Mouse (Mus musculus) heart, postnatal 14 days (tissue): ENCODE data around the gene Ovol3. TPM values are rescaled to one million over a fixed set of nuclear protein-coding genes. Genes with fewer than 3 reads are reported as not detected.
"Not testable (repeated sequence)": the region's sequence is repeated elsewhere in the genome, so short reads cannot be mapped to it uniquely, and the experiment has no call there.

Experiments used
- DNase-seq, 2 experiments: peaks; one replicate each; pipeline ENCODE4 v3.0.0; 2021 to 2022
- intact Hi-C: fragments of 180-260 bp; cut with DNase I; formaldehyde crosslinking; loops from one replicate; pipeline ENCODE4 v1.15.1; 2025
- long read RNA-seq, 2 experiments: library from polyadenylated mRNA; stranded (forward); transcript quantifications; one replicate each; pipeline ENCODE4 v2.0.0; 2021
- total RNA-seq, 2 experiments: library from RNA; stranded (reverse); gene quantifications; 2 replicates each; pipeline ENCODE4 v1.2.3; 2021

Gene Ovol3
- total RNA-seq: not detected
- long read RNA-seq, experiment 1: 0 reads
- long read RNA-seq, experiment 2: 0 reads

GRCm38 (mm10) chr7:30235625-30236024 lies at the start of gene Ovol3:
Gene Ovol3, minus strand, starts transcription at chr7:30235725.
- no peak for DNase-seq
- intact Hi-C loops: no loop called here

- DNase-seq: no peak
- intact Hi-C loops: loop anchor here (5.0 kb wide), 1 partner anchor 50 kb away; the partner anchor contains the start of genes Polr2i and Tbcb
Observed at GRCm38 (mm10) chr7:30282740-30283139, 47.2 kb upstream of the Ovol3 start.

GRCm38 (mm10) chr7:30281522-30281921 lies 46.0 kb upstream of the Ovol3 start:
- DNase-seq: no peak
- intact Hi-C loops: loop anchor here (5.0 kb wide), 1 partner anchor 49 kb away; the partner anchor contains the start of genes Polr2i and Tbcb

GRCm38 (mm10) chr7:30280670-30281138 lies 45.2 kb upstream of the Ovol3 start:
- peak; percentile 84 to 88 for DNase-seq
- intact Hi-C loops: loop anchor here (5.0 kb wide), 1 partner anchor 48 kb away; the partner anchor contains the start of genes Polr2i and Tbcb

GRCm38 (mm10) chr7:30279951-30280669 lies 44.6 kb upstream of the Ovol3 start, which contains the start of the genes Thap8 and Wdr62:
Gene Thap8, plus strand, starts transcription at chr7:30280094.
Gene Wdr62, minus strand, starts transcription at chr7:30280419.
- intact Hi-C loops: loop anchor here (5.0 kb wide), 1 partner anchor 48 kb away; the partner anchor contains the start of genes Polr2i and Tbcb
- peak; percentile 91 to 94 for DNase-seq

- DNase-seq: no peak
- intact Hi-C loops: no loop called here
Observed at GRCm38 (mm10) chr7:30279536-30279935, 44.0 kb upstream of the Ovol3 start.

- intact Hi-C loops: no loop called here
- DNase-seq: no peak
Observed at GRCm38 (mm10) chr7:30278911-30279310, 43.4 kb upstream of the Ovol3 start.

- no peak for DNase-seq
- intact Hi-C loops: no loop called here
Observed at GRCm38 (mm10) chr7:30274383-30274782, 38.9 kb upstream of the Ovol3 start.

- no peak for DNase-seq
- intact Hi-C loops: no loop called here
Observed at GRCm38 (mm10) chr7:30269641-30270040, 34.1 kb upstream of the Ovol3 start.

- intact Hi-C loops: no loop called here
Observed at GRCm38 (mm10) chr7:30266780-30267179, 31.3 kb upstream of the Ovol3 start.

GRCm38 (mm10) chr7:30265935-30266334 lies 30.4 kb upstream of the Ovol3 start:
- intact Hi-C loops: no loop called here
- DNase-seq: no peak

More at GRCm38 (mm10) chr7:30266780-30267179, 31.3 kb upstream of the Ovol3 start:
- no peak for DNase-seq

- DNase-seq: no peak
- intact Hi-C loops: no loop called here
Observed at GRCm38 (mm10) chr7:30265531-30265930, 30.0 kb upstream of the Ovol3 start.

GRCm38 (mm10) chr7:30265041-30265440 lies 29.5 kb upstream of the Ovol3 start:
- intact Hi-C loops: no loop called here
- DNase-seq: no peak

- DNase-seq: peak in 1 of 2 experiments; percentile 26
- intact Hi-C loops: no loop called here
Observed at GRCm38 (mm10) chr7:30251956-30252954, 16.7 kb upstream of the Ovol3 start.

- DNase-seq, intact Hi-C loops: not testable (repeated sequence)
Observed at GRCm38 (mm10) chr7:30237374-30237773, 1.8 kb upstream of the Ovol3 start.

GRCm38 (mm10) chr7:30235091-30235490 lies 434 bp downstream of the Ovol3 start:
- DNase-seq: no peak
- intact Hi-C loops: no loop called here

- no peak for DNase-seq
- intact Hi-C loops: loop anchor here (5.0 kb wide), 1 partner anchor 48 kb away; the partner anchor contains the start of genes Thap8 and Wdr62
Observed at GRCm38 (mm10) chr7:30234276-30234858, 1.2 kb downstream of the Ovol3 start.

GRCm38 (mm10) chr7:30233387-30233786 lies 2.1 kb downstream of the Ovol3 start:
- DNase-seq: no peak
- intact Hi-C loops: loop anchor here (5.0 kb wide), 1 partner anchor 49 kb away; the partner anchor contains the start of genes Thap8 and Wdr62

- peak; percentile 46 to 70 for DNase-seq
- intact Hi-C loops: loop anchor here (5.0 kb wide), 1 partner anchor 50 kb away; the partner anchor contains the start of genes Thap8 and Wdr62
Observed at GRCm38 (mm10) chr7:30232631-30233148, 2.8 kb downstream of the Ovol3 start.
